Mouse (Mus musculus): ENCODE measurements around the gene Tnni2.

Tnni2 gene

DNA sequence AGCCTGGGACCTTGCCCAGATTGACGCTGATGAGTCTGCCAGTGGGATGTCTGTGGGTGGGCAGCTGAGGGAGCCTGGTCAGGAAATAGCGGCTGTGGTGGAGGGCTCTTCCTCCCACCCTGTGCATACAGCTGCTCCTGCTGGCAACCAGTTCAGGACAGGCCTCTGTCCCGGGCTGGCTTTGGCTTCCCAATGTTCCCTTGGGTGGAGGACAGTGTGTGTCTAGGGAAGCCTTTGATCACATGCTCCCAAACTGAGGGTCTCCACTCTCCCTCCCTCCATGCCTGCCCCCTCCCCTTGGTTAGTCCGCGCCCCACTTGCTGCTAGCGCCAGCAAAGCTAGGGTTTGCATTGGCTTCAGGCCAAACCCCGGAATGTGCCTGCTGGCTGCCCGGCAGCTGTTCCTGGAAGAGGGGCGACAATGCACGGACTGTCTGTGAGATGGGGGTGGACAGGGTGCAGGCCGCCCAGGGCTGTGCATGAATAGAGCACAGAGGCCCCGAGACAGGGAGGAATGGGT is 11.4 kb upstream of the Tnni2 start:
- no peak for DNase-seq (ENCODE audit: low read depth, low spot score)

DNA sequence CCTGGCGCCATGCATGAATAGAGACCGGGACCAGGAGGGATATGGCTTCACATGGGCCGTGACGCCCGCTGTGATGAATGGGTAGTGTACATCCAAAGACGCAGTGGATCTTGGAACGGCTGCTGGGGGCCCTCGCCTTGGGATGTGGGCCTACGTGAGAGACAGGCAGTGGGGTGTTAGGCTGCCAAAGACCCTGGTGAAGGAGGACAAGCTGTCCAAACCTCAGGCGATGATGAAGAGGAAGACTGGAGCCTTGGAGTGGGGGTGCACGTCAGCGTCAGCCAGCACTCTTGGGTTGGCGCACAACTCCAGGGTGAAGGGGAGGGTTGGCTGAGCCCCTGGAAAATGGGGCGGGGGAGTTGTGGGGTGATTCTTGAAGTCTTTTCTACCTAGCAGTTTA is 10.5 kb upstream of the Tnni2 start:
- DNase-seq (ENCODE audit: low read depth, low spot score), result no peak

DNA sequence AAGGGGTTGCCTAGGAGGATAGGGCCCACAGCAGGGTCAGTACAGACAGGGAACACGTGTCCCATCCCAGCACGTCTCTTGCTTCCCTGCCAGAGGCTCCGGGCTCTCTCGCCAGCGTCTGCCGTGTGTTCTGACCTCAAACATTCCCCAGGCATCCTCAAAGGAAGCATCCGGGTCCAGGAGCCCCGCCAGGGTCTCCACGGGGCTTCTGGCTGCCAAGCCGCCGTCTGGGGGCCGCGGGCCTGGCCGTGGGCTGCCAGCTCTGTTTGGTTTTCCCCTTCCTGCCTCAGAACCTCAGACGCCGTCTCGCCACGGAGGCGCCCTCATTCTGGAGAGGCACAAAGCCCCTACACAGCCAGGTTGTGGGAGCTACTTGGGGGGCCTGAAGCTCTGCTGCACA is 8.0 kb upstream of the Tnni2 start:
- DNase-seq (ENCODE audit: low read depth, low spot score), result no peak

DNA sequence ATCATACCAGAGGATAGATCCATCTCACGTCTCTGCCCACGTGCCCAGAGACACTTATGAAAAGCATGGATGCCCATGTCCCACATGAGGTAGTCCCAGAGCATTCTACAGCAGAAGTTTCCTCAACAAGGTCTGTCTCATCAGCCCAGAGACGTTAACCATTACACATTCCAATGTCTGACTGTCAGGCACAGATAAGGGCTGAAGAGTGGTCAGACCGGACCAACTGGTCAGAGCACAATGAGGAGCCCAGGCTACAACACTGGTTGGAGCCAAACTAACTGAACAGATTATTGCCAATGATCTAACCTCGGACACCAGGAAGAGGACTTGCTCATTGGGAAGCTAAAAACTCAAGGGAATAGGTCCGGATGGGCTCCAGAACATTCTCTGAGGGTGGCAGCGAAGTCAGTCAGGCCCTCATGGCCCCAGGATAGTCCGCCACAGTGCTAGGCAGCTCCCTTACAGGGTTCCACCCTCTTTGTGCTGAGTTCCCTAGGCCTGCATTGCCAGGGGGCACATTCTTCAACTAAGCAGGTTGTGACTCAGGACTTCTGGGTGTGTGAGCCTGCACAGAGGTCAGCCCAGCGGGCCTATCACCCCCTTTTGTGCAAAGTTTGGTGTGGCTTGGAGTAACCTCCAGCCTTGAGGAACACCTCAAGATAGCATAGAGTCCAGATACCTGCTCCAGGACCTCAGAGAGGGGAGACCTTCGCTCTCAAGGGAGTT is 7.3 kb upstream of the Tnni2 start, which contains the start of gene Syt8:
TSS of gene Syt8 (plus strand) at position 714 of the 729 bp plus-strand sequence.
- DNase-seq (ENCODE audit: low read depth, low spot score), result no peak

DNA sequence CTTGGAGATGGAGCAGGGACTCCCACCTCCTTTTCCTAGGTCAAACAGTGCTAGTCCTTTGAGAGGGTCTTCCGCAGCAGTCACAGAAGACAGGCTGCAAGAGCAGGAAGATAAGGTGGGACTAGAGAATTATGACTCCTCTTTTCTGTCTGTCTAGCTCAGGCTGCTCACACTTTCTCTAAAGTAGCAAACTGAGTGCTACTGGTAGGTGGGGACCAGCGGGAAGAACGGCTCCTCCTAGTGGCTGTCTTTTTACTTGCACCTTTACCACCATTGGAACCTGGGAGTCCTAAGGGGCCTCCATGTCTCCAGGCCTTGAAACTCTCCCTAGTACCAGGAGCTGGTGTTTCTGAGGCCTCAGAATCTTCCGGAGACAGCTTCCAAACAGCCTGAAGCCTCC is 6.1 kb upstream of the Tnni2 start:
- DNase-seq (ENCODE audit: low read depth, low spot score), result no peak

DNA sequence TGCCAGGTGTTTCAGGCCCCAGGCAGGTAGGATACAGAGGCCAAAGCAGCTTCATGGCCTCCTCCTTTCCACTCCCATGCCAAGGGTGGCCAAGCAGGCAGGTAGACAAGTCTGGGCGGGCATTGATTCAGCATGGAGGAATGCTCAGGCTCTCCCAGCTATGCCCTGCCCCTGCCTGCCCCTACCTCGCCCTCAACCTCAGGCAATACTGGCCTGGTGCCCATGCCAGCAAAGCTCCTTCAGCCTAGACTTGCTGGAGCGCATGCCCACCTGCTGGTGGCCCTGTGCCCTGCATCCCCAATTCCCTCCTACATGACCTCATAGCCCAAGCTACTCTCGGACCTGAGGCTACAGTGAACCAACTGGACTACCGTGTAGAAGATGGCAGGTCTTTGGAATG is 4.3 kb upstream of the Tnni2 start:
- no peak for DNase-seq (ENCODE audit: low read depth, low spot score)

DNA sequence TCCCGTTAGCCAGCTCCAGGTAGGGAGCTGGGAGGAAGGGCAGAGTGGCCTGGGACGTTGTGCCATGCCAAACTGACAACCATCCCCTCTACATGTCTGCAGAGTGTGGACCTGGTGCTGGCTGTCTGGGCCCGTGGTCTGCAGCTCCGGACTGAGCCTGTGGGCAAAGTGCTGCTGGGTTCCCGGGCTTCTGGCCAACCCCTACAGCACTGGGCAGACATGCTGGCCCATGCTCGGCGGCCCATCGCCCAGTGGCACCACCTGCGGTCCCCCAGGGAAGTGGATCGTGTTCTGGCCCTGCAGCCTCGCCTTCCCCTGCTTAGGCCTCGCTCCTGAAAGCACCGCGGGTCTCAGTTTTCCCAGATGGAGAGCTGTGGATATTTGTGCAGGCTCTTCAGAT is 1.6 kb upstream of the Tnni2 start:
- no peak for DNase-seq (ENCODE audit: low read depth, low spot score)

DNA sequence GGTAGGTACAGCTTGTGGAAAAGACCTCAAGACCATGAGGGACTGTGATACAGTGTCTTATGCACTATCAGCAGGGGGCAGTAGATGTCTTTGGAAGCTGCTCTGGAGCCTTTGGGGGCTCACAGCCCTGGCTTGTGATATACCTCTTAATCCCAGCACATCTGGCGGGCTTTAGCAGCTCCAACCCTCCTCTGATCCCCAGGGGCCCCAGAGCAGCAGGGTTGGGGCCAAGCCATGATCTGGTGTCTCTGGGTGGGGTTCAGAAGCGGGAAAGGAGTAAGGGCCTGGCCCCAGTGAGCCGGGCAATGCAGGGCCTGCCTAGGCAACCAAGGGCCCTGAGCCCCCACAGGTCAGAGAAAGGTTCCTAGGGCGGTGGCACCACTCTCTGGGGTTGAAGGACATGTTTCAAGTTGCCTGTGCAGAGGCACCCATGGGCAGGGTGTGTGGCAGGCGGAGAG is 922 bp upstream of the Tnni2 start:
- DNase-seq (ENCODE audit: low read depth, low spot score), result no peak

DNA sequence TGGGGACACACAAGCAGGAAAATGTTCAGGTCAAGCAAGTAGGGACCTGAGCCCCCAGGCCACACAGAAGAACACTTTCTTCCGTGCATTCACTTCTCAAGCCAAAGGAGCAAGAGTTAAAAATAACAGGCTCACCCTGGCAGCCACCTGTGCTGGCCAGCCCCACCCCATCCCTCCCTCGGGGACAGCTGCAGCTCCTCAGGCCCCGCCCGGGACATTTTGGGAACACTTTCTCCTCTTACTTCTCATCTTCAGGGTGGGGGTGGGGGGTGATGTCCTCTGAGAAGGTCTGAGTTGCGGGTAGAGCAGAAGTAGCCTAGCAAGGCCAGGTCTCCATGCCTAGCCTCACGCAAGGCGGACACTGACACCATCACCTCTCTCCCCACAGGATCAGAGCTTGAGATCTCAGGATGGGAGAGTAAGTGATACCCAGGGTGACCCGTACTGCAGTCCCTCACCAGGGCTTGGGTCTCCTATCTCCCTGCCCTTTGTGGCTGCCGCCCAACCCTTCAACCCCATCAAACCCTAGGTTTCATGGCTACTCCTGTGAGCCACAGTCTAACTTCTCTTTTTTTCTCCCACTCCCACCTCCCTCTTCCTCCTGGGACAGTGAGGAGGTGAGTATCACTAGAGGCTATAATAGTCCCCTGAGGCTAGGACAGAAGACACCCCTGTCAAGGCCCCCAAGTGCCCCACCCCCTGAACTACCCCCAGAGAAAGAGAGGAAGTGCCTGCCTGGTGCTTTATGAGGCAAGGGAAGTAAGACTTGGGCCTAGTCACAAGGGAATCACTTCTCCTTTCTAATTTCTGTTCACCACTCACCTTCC is 686 bp downstream of the Tnni2 start:
- no peak for DNase-seq (ENCODE audit: low read depth, low spot score)

DNA sequence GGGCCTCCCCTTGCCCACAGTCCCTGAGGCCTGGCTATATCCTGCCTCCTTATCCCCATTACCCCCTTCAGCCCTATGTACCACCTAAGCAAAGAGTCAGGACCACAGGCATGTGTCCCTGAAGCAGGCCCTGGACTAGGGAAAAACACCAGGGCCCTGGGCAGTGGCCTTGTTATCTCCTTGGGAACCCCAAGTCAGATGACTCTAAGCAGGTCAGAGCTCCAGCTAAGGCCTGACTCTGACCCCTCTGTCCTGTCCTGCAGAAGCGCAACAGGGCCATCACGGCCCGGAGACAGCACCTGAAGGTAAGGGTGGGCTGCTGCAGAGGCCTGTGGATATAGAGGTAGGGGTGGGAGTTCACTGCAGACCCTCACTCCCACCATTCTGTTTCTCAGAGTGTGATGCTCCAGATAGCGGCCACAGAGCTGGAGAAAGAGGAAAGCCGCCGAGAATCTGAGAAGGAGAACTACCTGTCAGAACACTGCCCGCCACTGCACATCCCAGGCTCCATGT is 1.4 kb downstream of the Tnni2 start:
- no peak for DNase-seq (ENCODE audit: low read depth, low spot score)

DNA sequence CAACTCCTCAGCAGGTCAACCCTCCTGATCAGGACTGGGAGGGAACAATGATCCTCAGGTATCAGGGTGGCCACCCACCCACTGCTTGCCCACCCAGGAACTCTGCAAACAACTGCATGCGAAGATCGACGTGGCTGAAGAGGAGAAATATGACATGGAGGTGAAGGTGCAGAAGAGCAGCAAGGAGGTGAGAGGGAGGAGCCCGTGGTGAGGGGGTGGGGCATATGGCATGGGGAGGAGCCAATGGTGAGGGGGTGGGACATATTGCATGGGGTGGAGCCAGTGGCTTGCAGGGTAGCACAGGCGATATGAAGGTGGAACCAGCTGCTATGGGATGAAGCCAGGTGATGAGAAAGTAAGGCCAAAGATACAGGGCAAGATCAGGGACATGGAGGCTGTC is 1.9 kb downstream of the Tnni2 start:
- no peak for DNase-seq (ENCODE audit: low read depth, low spot score)

DNA sequence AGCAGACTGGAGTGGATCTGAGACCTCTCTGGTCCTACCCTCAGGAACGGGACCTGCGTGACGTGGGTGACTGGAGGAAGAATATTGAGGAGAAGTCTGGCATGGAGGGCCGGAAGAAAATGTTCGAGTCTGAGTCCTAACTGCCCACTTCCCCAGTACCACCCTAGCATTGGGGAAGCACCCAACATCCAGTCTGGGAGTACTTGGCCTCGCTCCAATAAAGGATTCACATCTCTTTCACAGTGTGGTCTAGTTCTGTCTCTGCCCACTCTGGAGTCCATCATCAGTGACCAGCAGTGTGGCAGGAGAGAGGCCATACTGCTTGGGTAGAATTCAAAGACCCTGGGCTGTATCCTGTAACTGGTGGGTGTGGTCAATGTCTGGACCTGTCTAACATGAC is 2.6 kb downstream of the Tnni2 start:
- no peak for DNase-seq (ENCODE audit: low read depth, low spot score)

DNA sequence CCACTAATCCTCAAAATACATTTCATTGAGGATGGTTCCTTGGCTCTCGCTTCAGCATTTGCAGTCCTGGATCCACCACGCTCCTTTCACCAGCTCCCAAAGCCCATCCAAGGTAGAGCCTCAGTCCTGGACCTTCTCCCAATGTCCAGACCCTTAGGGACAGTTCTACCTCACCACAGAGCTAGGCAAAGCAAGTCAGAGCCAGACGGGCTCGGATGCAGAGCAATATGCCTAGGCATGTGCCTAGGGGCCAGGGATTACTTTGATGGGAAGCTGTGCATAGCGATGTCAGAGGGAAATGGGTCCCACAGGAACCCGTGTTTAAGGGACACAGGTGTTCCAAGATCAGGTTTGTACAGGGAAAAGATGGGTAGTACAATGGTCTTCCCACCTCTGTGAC is 3.7 kb downstream of the Tnni2 start:
- DNase-seq (ENCODE audit: low read depth, low spot score), result no peak

DNA sequence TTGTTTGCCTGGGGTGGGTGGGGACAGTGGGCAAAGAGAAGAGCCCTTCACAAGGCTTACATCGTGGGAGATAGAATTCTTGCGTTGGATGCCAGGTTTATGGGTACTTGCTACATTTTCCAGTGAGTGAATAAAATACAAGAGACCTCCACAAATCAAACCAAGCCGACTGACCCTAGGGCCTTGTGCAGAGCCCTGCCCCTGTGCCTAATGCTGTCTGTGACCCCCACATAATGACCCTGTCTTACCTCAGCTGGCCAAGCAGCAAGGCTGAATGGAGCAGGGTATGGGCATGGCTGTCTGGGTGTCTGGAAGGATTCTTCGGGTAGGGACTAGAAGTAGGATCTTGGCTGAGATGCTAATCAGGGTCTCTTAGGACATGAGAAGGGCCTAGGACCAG is 4.7 kb downstream of the Tnni2 start:
- no peak for DNase-seq (ENCODE audit: low read depth, low spot score)

DNA sequence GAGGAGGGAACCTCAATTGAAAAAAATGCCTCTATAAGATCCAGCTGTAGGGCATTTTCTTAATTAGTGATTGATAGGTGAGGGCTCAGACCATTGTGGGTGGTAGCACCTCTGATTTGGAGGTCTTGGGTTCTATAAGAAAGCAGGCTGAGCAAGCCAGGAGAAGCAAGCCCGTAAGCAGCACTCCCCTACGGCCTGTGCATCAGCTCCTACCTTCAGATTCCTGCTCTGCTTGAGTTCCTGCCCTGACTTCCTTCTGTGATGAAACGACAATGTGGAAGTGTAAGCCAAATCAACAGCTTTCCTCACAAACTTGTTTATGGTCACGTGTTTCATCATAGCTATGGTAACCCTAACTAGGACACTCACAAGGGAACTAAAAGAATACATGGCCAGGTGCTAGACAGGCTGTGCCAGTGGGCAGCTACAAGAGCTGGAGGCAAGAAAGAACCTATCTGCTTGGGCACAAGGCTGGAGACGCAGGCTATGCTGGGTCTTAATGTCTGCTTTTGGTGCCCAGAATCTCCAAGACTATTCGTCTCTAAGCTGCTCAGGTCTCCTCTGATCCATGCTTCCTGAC is 7.5 kb downstream of the Tnni2 start:
- DNase-seq (ENCODE audit: low read depth, low spot score), result no peak

DNA sequence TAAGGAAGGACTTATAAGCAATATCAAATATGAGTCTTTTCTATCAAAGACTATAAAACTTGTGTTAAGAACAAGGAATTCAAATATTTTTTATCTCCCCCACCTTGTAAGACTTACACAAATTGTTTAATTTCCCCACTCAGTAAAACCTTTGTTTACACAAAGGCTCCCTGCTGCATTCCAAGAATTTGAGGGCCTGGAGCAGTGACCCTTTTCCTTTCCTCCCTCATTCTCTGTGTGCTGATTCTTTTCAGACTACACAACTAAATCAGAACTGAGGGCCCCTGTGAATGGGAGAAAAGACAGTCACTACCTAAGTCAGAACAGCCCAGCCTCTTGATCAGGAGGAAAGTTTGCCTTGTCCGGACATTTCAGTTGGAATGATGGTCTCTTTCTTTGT is 13.1 kb downstream of the Tnni2 start:
- no peak for DNase-seq (ENCODE audit: low read depth, low spot score)

DNA sequence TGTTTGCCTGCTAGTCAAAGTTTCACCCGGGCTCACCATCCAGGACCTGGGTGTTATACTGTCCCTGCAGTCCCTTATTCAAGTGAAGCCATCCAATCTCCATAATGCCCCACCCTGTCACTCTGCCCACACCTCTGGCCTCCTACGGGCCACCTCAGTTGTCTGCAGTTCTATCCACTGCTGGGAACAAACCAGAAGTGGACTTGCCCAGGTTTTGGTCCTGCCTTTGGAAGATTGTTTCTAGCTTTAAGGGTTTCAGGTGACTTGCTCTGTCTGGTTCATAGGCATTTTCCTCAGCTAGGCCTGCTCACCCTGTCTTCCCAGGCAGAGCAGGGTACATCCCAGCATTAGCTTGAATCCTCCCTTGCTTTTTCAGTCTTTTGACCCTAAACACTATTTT is 13.6 kb downstream of the Tnni2 start:
- no peak for DNase-seq (ENCODE audit: low read depth, low spot score)

DNA sequence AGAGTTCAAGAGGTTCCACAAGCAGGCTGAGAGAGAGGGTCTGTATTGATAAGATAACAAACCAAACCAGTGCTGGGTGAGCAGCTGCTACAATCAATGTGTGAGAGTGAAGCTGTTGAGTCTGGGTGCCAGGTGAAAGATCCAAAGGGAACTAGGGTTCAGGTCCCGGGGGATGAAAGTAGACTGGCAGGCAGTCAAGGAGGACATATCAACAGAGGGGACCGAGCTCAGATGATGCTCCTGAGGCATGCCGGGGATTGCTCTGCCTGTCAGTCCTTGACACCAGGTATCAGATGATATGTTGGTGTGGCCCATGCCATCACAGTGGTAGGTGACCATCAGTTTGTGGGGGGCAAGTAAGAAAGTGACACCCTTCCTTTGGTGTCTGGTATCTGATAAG is 15.2 kb downstream of the Tnni2 start:
- no peak for DNase-seq (ENCODE audit: low read depth, low spot score)

DNA sequence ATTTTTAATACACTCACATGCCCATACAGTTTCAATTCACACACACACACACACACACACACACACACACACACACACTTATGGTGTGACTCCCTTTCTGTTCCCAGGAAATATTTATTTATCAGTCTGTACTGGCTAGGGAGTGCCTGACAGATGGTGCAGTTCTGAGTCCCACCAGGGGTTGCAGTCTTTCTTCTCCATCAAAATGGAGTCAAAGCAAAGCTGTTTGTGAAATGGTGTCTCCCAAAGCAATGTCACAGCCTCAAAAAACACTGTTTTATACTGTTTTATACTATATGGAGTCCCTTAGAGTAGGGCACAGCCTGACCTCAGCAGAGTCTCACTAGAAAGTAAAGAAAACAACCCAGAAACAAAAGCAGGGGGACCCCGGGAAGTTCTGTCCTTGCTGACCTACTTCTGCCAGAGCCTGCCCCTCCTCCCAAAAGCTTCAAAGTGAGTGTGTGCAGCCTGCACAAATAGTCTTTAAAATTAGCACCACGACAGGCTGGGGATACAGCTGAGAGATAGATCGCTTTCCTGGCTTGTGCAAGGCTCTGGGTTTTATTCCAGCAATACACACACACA is 15.7 kb downstream of the Tnni2 start:
- no peak for DNase-seq (ENCODE audit: low read depth, low spot score)

DNA sequence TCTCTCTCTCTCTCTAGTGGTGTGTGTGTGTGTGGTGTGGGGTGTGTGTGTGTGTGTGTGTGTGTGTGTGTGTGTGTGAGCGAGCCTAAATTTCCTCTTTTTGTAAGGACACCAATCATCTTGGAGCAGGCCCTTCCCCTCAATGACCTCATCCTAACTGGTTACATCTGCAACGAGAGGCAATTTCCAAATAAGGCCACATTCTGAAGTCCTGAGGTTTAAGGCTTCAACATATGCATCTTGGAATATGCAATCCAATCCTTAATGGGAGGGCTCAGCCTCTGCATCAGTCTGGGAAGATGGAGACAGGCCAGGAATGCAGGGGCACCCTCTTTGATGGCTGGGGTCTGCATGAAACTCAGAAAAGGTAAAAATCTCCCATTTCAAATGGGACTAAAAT is 16.4 kb downstream of the Tnni2 start:
- DNase-seq (ENCODE audit: low read depth, low spot score), result no peak

DNA sequence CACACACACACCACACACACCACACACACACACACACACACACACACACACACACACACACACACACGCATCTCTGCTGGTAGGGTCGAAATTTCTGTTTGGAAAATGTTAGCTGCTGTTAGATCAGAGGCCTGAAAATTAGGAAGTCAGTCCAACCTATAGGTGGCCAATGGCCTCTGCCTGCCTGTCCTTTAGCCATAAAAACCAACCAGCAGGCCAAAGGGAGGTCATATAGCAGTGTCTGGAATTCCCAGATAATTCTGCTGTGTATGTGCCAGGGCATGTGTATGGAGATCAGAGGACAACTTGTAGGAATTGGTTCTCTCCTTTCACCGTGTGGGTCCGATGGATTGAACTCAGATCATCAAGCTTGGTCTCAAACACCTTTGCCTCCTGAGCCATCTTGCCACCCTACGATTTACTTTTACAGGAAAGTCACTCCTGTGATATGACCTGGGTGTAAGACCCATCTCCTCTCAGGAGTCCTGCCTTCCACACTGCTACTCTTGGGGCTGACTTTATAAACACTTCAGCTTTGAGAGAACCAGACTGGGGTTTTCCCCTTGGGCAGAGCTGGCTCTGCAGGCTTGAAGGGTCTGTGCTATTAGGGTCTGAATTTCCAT is 17.2 kb downstream of the Tnni2 start:
- no peak for DNase-seq (ENCODE audit: low read depth, low spot score)

DNA sequence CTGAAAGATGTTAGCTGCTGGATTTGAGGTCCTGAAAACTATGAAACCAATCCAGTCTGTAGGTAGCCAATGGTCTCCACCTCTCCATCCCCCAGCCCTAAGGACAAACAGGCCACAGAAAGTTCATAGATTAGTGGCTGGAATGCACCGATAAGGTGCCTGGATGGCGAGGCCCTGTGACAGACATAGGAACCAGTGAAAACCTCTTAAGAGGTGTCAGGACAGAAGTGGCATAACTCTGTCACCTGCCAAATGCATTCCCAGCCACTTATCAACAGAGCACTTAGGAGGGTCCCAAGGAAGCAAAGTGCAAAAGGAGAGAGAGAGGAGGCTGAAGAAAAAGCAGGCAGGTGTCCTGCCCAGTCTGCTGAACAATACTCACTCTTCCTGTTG is 17.7 kb downstream of the Tnni2 start:
- no peak for DNase-seq (ENCODE audit: low read depth, low spot score)

Measured in brain, embryonic 18.5 days (tissue).